Mouse (Mus musculus) frontal cortex, postnatal 36 days (tissue): ENCODE measurements around the gene Fam160b1.
A peak's percentile ranks its signal among the peaks of the same experiment; 100 is the strongest.

Experiments used
- DNase-seq, 2 experiments: peaks; one replicate each; pipeline ENCODE4 v3.0.0; 2022; ENCODE audit warnings: low spot score in 2 of 2

Gene Fam160b1

GRCm38 (mm10) chr19:57360341-57361130 lies at the start of gene Fam160b1:
Gene Fam160b1 (plus strand): TSS chr19:57360680.
- DNase-seq, result peak; percentile 86 to 92

GRCm38 (mm10) chr19:57313226-57313625 lies 47.3 kb upstream of the Fam160b1 start:
- no peak for DNase-seq

GRCm38 (mm10) chr19:57313891-57314345 lies 46.6 kb upstream of the Fam160b1 start:
- DNase-seq, result peak; percentile 42 to 53

- DNase-seq, result peak; percentile 52 to 65
Measured at GRCm38 (mm10) chr19:57314346-57315012, 46.0 kb upstream of the Fam160b1 start, which contains the start of gene Ablim1. Gene Ablim1 (minus strand): TSS chr19:57314919.

GRCm38 (mm10) chr19:57315013-57315565 lies 45.4 kb upstream of the Fam160b1 start:
- no peak for DNase-seq

- DNase-seq, result no peak
Measured at GRCm38 (mm10) chr19:57316597-57316996, 43.9 kb upstream of the Fam160b1 start.

- DNase-seq, result no peak
Measured at GRCm38 (mm10) chr19:57320656-57321382, 39.7 kb upstream of the Fam160b1 start.

- no peak for DNase-seq
Measured at GRCm38 (mm10) chr19:57321839-57322238, 38.6 kb upstream of the Fam160b1 start.

- no peak for DNase-seq
Measured at GRCm38 (mm10) chr19:57322491-57322890, 38.0 kb upstream of the Fam160b1 start.

GRCm38 (mm10) chr19:57323087-57323486 lies 37.4 kb upstream of the Fam160b1 start:
- DNase-seq, result no peak

- DNase-seq, result peak; percentile 73 to 75
Measured at GRCm38 (mm10) chr19:57325748-57326300, 34.7 kb upstream of the Fam160b1 start.

- no peak for DNase-seq
Measured at GRCm38 (mm10) chr19:57327679-57328078, 32.8 kb upstream of the Fam160b1 start.

GRCm38 (mm10) chr19:57328269-57328668 lies 32.2 kb upstream of the Fam160b1 start:
- DNase-seq, result no peak

- peak; percentile 32 to 64 for DNase-seq
Measured at GRCm38 (mm10) chr19:57328792-57329191, 31.7 kb upstream of the Fam160b1 start.

- no peak for DNase-seq
Measured at GRCm38 (mm10) chr19:57330309-57330708, 30.2 kb upstream of the Fam160b1 start.

- no peak for DNase-seq
Measured at GRCm38 (mm10) chr19:57331237-57331636, 29.2 kb upstream of the Fam160b1 start.

GRCm38 (mm10) chr19:57333356-57333755 lies 27.1 kb upstream of the Fam160b1 start:
- no peak for DNase-seq

GRCm38 (mm10) chr19:57335135-57335534 lies 25.3 kb upstream of the Fam160b1 start:
- no peak for DNase-seq

GRCm38 (mm10) chr19:57339281-57339864 lies 21.1 kb upstream of the Fam160b1 start:
- no peak for DNase-seq

- DNase-seq, result no peak
Measured at GRCm38 (mm10) chr19:57340900-57341742, 19.4 kb upstream of the Fam160b1 start.
